Mouse (Mus musculus): ENCODE measurements around the gene Clec2d. TPM values are rescaled to one million over a fixed set of nuclear protein-coding genes. Genes with fewer than 3 reads are reported as not detected.
"Not testable (repeated sequence)": the region's sequence is repeated elsewhere in the genome, so short reads cannot be mapped to it uniquely, and the experiment has no call there.

Clec2d gene
- polyA plus RNA-seq, 1 experiment = 58.5 TPM

GRCm38 (mm10) chr6:129181249-129181648, 834 bp downstream of the Clec2d start:
- H3K4me1 ChIP-seq (ENCODE audit: control insufficient read depth, insufficient read depth, insufficient read length, low read length) = 0 out of 2 replicates have a peak, but pooled peaks cover 2% of the 10 kb centered on the region
- H3K27ac ChIP-seq (replicated peaks; ENCODE audit: low read depth, low read length) = peak overlapping the region; percentile 99

GRCm38 (mm10) chr6:129181683-129182082, 1.3 kb downstream of the Clec2d start:
- H3K4me1 ChIP-seq (ENCODE audit: control insufficient read depth, insufficient read depth, insufficient read length, low read length) = 0 out of 2 replicates have a peak, but pooled peaks cover 2% of the 10 kb centered on the region

More at GRCm38 (mm10) chr6:129181249-129181648, 834 bp downstream of the Clec2d start:
- peak overlapping the region; percentile 89 for H3K4me3 ChIP-seq (ENCODE audit: insufficient read depth, low read depth, low read length)

GRCm38 (mm10) chr6:129182518-129182917, 2.1 kb downstream of the Clec2d start:
- Histone ChIP-seq H3K27ac (replicated peaks; ENCODE audit: low read depth, low read length) (peak overlapping the region; percentile 100), H3K4me3 (ENCODE audit: insufficient read depth, low read depth, low read length) (peak overlapping the region; percentile 99), H3K4me1 (ENCODE audit: control insufficient read depth, insufficient read depth, insufficient read length, low read length) (0 out of 2 replicates have a peak, but pooled peaks cover 2% of the 10 kb centered on the region)

More at GRCm38 (mm10) chr6:129181683-129182082, 1.3 kb downstream of the Clec2d start:
- Histone ChIP-seq H3K27ac (replicated peaks; ENCODE audit: low read depth, low read length) (peak overlapping the region; percentile 97), H3K4me3 (ENCODE audit: insufficient read depth, low read depth, low read length) (peak overlapping the region; percentile 89)

GRCm38 (mm10) chr6:129184001-129184400, 3.6 kb downstream of the Clec2d start:
- peak overlapping the region; percentile 71 for H3K27ac ChIP-seq (replicated peaks; ENCODE audit: low read depth, low read length)
- peak overlapping the region; percentile 50 for H3K4me3 ChIP-seq (ENCODE audit: insufficient read depth, low read depth, low read length)
- not testable (repeated sequence) for H3K4me1 ChIP-seq (ENCODE audit: control insufficient read depth, insufficient read depth, insufficient read length, low read length)

GRCm38 (mm10) chr6:129184788-129185187, 4.4 kb downstream of the Clec2d start:
- Histone ChIP-seq H3K27ac (replicated peaks; ENCODE audit: low read depth, low read length) (peak overlapping the region; percentile 71), H3K4me3 (ENCODE audit: insufficient read depth, low read depth, low read length) (peak overlapping the region; percentile 50), H3K4me1 (ENCODE audit: control insufficient read depth, insufficient read depth, insufficient read length, low read length) (0 out of 2 replicates have a peak, but pooled peaks cover under 1% of the 10 kb centered on the region)

GRCm38 (mm10) chr6:129186022-129186421, 5.6 kb downstream of the Clec2d start:
- Histone ChIP-seq H3K27ac (replicated peaks; ENCODE audit: low read depth, low read length) (peak overlapping the region; percentile 35), H3K4me3 (ENCODE audit: insufficient read depth, low read depth, low read length) (no peak overlapping the region), H3K4me1 (ENCODE audit: control insufficient read depth, insufficient read depth, insufficient read length, low read length) (no peaks in the 10 kb centered on the region)

GRCm38 (mm10) chr6:129186457-129187199, 6.2 kb downstream of the Clec2d start:
- no peak overlapping the region for H3K4me3 ChIP-seq (ENCODE audit: insufficient read depth, low read depth, low read length)
- H3K4me1 ChIP-seq (ENCODE audit: control insufficient read depth, insufficient read depth, insufficient read length, low read length) = no peaks in the 10 kb centered on the region
- H3K27ac ChIP-seq (replicated peaks; ENCODE audit: low read depth, low read length) = no peak overlapping the region

- Histone ChIP-seq H3K4me1 (ENCODE audit: control insufficient read depth, insufficient read depth, insufficient read length, low read length) (no peaks in the 10 kb centered on the region), H3K27ac (replicated peaks; ENCODE audit: low read depth, low read length) (no peak overlapping the region), H3K4me3 (ENCODE audit: insufficient read depth, low read depth, low read length) (no peak overlapping the region)
Observed at GRCm38 (mm10) chr6:129187200-129187651, 6.8 kb downstream of the Clec2d start.

GRCm38 (mm10) chr6:129187816-129188215, 7.4 kb downstream of the Clec2d start:
- not testable (repeated sequence) for H3K4me3 ChIP-seq (ENCODE audit: insufficient read depth, low read depth, low read length); H3K4me1 ChIP-seq (ENCODE audit: control insufficient read depth, insufficient read depth, insufficient read length, low read length); H3K27ac ChIP-seq (replicated peaks; ENCODE audit: low read depth, low read length)

GRCm38 (mm10) chr6:129193431-129193830, 13.0 kb downstream of the Clec2d start:
- H3K27ac ChIP-seq (replicated peaks; ENCODE audit: low read depth, low read length) = no peak overlapping the region
- no peak overlapping the region for H3K4me3 ChIP-seq (ENCODE audit: insufficient read depth, low read depth, low read length)
- no peaks in the 10 kb centered on the region for H3K4me1 ChIP-seq (ENCODE audit: control insufficient read depth, insufficient read depth, insufficient read length, low read length)

- H3K4me3 ChIP-seq (ENCODE audit: insufficient read depth, low read depth, low read length); H3K4me1 ChIP-seq (ENCODE audit: control insufficient read depth, insufficient read depth, insufficient read length, low read length); H3K27ac ChIP-seq (replicated peaks; ENCODE audit: low read depth, low read length): not testable (repeated sequence)
Observed at GRCm38 (mm10) chr6:129200066-129200465, 19.7 kb downstream of the Clec2d start.

GRCm38 (mm10) chr6:129202306-129202705, 21.9 kb downstream of the Clec2d start:
- Histone ChIP-seq H3K27ac (replicated peaks; ENCODE audit: low read depth, low read length) (no peak overlapping the region), H3K4me1 (ENCODE audit: control insufficient read depth, insufficient read depth, insufficient read length, low read length) (no peaks in the 10 kb centered on the region), H3K4me3 (ENCODE audit: insufficient read depth, low read depth, low read length) (no peak overlapping the region)

- Histone ChIP-seq H3K27ac (replicated peaks; ENCODE audit: low read depth, low read length) (no peak overlapping the region), H3K4me1 (ENCODE audit: control insufficient read depth, insufficient read depth, insufficient read length, low read length) (peaks cover 2% of the 10 kb centered on the region; the same call in 1 of the 2 replicates), H3K4me3 (ENCODE audit: insufficient read depth, low read depth, low read length) (no peak overlapping the region)
Observed at GRCm38 (mm10) chr6:129204342-129204741, 23.9 kb downstream of the Clec2d start.

- no peak overlapping the region for H3K4me3 ChIP-seq (ENCODE audit: insufficient read depth, low read depth, low read length)
- no peak overlapping the region for H3K27ac ChIP-seq (replicated peaks; ENCODE audit: low read depth, low read length)
- peaks cover 4% of the 10 kb centered on the region; the same call in 1 of the 2 replicates for H3K4me1 ChIP-seq (ENCODE audit: control insufficient read depth, insufficient read depth, insufficient read length, low read length)
Observed at GRCm38 (mm10) chr6:129204838-129205237, 24.4 kb downstream of the Clec2d start.

GRCm38 (mm10) chr6:129208891-129209519, 28.6 kb downstream of the Clec2d start:
- H3K4me1 ChIP-seq (ENCODE audit: control insufficient read depth, insufficient read depth, insufficient read length, low read length) = peaks cover 8% of the 10 kb centered on the region; the same call in 1 of the 2 replicates
- peak overlapping the region; percentile 64; the same call in 1 of the 2 replicates for H3K27ac ChIP-seq (replicated peaks; ENCODE audit: low read depth, low read length)
- H3K4me3 ChIP-seq (ENCODE audit: insufficient read depth, low read depth, low read length) = no peak overlapping the region

Measured in brown adipose tissue, adult 24 weeks (tissue).